Comparison of ENCODE assay signal across 28 mouse cellular contexts in genomic region chr1:30114186-30114585, GRCm38 (mm10).
"Had no signal": no experiment of that assay in that cellular context is flagged by ENCODE, and none has a peak within 500 bp of the region (broad histone marks: within the 10 kb centered on the region; RNA-seq: fewer than 3 reads in every experiment).

No protein-coding gene starts in this region.

- H3K4me3 ChIP-seq: embryonic facial prominence, embryonic 10.5 days; embryonic facial prominence, embryonic 12.5 days; embryonic facial prominence, embryonic 13.5 days; embryonic facial prominence, embryonic 15.5 days; erythroblast, embryonic 14.5 days; forebrain, embryonic 10.5 days; forebrain, embryonic 12.5 days; forebrain, embryonic 13.5 days; forebrain, embryonic 15.5 days; gastrocnemius, adult 2 months had no signal

- H3K27me3 ChIP-seq: embryonic facial prominence, embryonic 12.5 days; embryonic facial prominence, embryonic 13.5 days; embryonic facial prominence, embryonic 15.5 days; forebrain, embryonic 12.5 days; forebrain, embryonic 13.5 days; forebrain, embryonic 15.5 days had no signal

- H3K27ac ChIP-seq: embryonic facial prominence, embryonic 10.5 days; embryonic facial prominence, embryonic 12.5 days; embryonic facial prominence, embryonic 13.5 days; embryonic facial prominence, embryonic 15.5 days; forebrain, embryonic 10.5 days; forebrain, embryonic 12.5 days; forebrain, embryonic 13.5 days; forebrain, embryonic 15.5 days; gastrocnemius, adult 2 months had no signal

- DNase-seq: cerebellum, adult 18-20 months; cerebellum, adult 2 months; cerebellum, adult 8-10 months; cerebellum, adult 9-10 months; cerebellum, adult 9-11 months; cerebellum, postnatal 10 days; cerebellum, postnatal 14 days; cerebellum, postnatal 25 days; cerebellum, postnatal 36 days; embryo, embryonic 11 days; forebrain, postnatal 0 days; gastrocnemius, adult 2 months; gastrocnemius, postnatal 10 days; gastrocnemius, postnatal 14 days; gastrocnemius, postnatal 25 days; gastrocnemius, postnatal 36 days; heart, adult 11 months had no signal

- H3K4me1 ChIP-seq: embryonic facial prominence, embryonic 10.5 days; embryonic facial prominence, embryonic 12.5 days; embryonic facial prominence, embryonic 13.5 days; embryonic facial prominence, embryonic 15.5 days; forebrain, embryonic 10.5 days; forebrain, embryonic 12.5 days; forebrain, embryonic 13.5 days; forebrain, embryonic 15.5 days had no signal

- H3K9ac ChIP-seq: embryonic facial prominence, embryonic 12.5 days; embryonic facial prominence, embryonic 13.5 days; embryonic facial prominence, embryonic 15.5 days; forebrain, embryonic 12.5 days; forebrain, embryonic 13.5 days; forebrain, embryonic 15.5 days; forebrain, postnatal 0 days had no signal

- H3K9me3 ChIP-seq: embryonic facial prominence, embryonic 10.5 days; embryonic facial prominence, embryonic 12.5 days; embryonic facial prominence, embryonic 13.5 days; embryonic facial prominence, embryonic 15.5 days; forebrain, embryonic 10.5 days; forebrain, embryonic 12.5 days; forebrain, embryonic 13.5 days; forebrain, embryonic 15.5 days had no signal

- H3K4me2 ChIP-seq: embryonic facial prominence, embryonic 12.5 days; embryonic facial prominence, embryonic 13.5 days; embryonic facial prominence, embryonic 15.5 days; forebrain, embryonic 12.5 days; forebrain, embryonic 13.5 days; forebrain, embryonic 15.5 days had no signal

- ATAC-seq: forebrain, embryonic 13.5 days; forebrain, embryonic 14.5 days; forebrain, embryonic 15.5 days; forebrain, embryonic 16.5 days; forebrain, postnatal 0 days had no signal

- H3K36me3 ChIP-seq: embryonic facial prominence, embryonic 10.5 days; embryonic facial prominence, embryonic 12.5 days; embryonic facial prominence, embryonic 13.5 days; embryonic facial prominence, embryonic 15.5 days; forebrain, embryonic 10.5 days; forebrain, embryonic 12.5 days; forebrain, embryonic 15.5 days had no signal
